Mouse (Mus musculus) natural killer cell, adult 2 months (primary cell): ENCODE measurements around the gene Taar7d.
"Not testable (repeated sequence)": the region's sequence is repeated elsewhere in the genome, so short reads cannot be mapped to it uniquely, and the experiment has no call there.

Experiments
- DNase-seq, 2 experiments: peaks; one replicate each; pipeline ENCODE4 v3.0.0; 2022; ENCODE audit warnings: low spot score in 2 of 2

Taar7d gene

GRCm38 (mm10) chr10:24026922-24027321 is at the start of gene Taar7d:
TSS of gene Taar7d (plus strand) at chr10:24027222.
- DNase-seq: no peak

DNA sequence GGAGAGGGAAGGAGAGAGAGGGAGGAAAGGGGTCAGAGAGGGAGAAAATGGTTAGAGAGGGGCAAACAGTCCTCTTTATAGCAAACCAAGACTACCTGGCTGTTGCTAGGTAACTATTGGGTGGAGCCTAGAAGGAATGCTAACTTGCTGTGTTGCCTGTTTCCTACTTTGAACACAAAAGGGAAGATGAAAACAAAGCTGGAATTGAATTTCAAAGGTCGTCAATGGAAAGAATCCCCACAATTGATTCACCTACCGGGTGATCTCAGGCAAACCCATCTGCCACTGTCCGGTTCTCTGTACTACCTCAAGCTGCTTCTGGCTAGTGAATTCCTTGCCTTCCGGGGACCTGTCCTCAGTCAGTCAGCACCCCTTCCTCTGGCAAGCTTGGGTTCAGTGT is 49.1 kb upstream of the Taar7d start:
- no peak for DNase-seq

DNA sequence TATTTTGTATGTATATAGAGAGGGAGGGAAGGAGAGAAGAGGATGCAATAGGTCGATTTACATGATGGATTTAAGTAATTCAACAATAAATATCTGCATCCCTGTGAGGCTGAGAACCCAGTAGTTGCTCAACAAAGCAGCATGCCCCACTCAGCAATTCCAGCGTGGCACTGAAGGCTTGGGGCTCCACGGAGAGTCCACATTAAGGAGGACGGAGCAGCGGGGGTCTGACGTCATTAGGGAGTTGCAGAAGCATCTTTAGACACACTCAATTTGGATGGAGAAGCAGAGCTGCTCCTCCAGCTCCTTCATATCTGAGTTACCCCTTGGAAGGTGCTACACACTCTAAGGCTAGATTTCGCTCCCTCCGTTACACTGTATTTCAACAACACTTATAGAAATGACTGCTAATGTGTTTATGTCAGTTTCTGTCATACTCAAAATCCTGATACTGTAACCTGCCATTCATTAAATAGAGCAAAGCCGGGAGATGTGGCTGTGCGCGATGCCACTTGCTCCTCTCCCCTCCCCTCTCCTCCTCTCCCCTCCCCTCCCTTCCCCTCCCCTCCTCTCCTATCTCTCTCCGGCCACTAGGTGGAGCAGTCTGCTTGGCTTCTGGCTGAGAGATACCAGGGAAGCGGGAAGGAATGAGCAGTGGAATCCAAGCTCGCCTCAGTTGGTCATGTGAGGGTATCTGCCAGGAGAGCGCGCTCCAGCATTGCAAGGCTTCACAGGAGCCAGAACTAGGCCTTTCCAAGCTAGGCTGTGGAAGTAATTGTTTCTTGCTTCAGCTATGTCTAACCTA is 47.9 kb upstream of the Taar7d start:
- peak in 1 of 2 experiments; percentile 16 for DNase-seq

GRCm38 (mm10) chr10:23985546-23985945 is 41.5 kb upstream of the Taar7d start, which contains the start of gene Taar6:
TSS of gene Taar6 (minus strand) at chr10:23985646.
- DNase-seq: no peak

DNA sequence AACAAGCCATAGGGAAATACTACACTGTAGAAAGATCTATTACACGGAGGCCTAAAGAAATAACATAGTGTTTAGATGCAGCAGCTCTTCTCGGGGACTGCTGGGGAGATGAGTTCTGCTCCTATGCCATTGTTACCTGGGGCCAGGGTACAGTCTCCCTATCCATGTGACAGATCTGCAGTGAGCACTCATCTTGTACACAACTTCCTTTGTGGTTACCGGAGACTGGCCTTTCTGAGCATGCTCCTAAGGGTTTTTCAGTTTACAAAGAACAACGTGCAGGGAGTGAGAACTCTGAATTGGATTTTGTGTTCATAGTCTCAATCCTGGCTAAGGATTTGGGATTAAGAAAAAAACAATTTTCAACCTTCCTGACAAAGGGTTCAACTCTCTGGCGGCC is 40.6 kb upstream of the Taar7d start:
- no peak for DNase-seq

DNA sequence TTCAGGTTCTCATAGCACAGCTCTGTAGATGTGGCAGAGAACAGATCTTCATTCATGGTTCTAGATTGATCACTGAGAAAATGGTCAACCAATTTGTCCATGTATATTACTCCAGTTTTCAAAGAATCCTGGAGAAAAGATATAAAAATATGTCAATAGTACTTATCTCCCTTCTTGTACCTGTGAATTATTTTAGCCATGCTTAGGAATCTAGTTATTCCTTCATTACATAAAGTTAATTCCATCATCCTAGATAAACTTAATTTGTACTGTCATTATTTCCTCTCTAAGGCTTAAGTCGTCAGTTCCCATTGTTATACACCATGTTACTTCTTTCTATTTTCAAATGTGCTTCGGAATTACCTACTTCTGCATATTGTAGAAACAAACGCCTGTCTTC is 33.6 kb upstream of the Taar7d start, which contains the start of gene Taar7a:
Taar7a (minus strand) TSS at position 101 of the 400 bp plus-strand sequence.
- DNase-seq: no peak

GRCm38 (mm10) chr10:23999639-24000038 is 27.4 kb upstream of the Taar7d start, which contains the start of gene Taar7b:
TSS of gene Taar7b (plus strand) at chr10:23999939.
- no peak for DNase-seq

- DNase-seq: no peak
These were observed 20.6 kb upstream of the Taar7d start for GRCm38 (mm10) chr10:24006442-24006841.

GRCm38 (mm10) chr10:24007034-24007433 is 20.0 kb upstream of the Taar7d start:
- DNase-seq: no peak

- DNase-seq: no peak
These were observed 18.9 kb upstream of the Taar7d start for GRCm38 (mm10) chr10:24008143-24008542.

DNA sequence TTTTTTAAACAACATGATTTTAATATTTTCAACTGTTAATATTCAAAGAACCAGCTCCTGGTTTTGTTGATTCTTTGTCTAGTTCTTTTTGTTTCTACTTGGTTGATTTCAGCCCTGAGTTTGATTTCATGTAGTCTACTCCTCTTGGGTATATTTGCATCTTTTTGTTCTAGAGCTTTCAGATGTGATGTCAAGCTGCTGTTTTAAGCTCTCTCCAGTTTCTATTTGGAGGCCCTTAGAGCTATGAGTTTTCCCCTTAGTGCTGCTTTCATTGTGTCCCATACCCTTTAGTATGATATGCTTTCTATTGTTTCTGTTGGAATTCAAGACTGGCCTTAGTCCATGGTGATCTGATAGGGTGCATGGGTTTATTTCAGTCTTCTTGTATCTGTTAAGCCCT is 4.3 kb downstream of the Taar7d start:
- no peak for DNase-seq

GRCm38 (mm10) chr10:24037314-24037713 is 10.3 kb downstream of the Taar7d start, which contains the start of gene Taar7e:
TSS of gene Taar7e (plus strand) at chr10:24037614.
- no peak for DNase-seq

DNA sequence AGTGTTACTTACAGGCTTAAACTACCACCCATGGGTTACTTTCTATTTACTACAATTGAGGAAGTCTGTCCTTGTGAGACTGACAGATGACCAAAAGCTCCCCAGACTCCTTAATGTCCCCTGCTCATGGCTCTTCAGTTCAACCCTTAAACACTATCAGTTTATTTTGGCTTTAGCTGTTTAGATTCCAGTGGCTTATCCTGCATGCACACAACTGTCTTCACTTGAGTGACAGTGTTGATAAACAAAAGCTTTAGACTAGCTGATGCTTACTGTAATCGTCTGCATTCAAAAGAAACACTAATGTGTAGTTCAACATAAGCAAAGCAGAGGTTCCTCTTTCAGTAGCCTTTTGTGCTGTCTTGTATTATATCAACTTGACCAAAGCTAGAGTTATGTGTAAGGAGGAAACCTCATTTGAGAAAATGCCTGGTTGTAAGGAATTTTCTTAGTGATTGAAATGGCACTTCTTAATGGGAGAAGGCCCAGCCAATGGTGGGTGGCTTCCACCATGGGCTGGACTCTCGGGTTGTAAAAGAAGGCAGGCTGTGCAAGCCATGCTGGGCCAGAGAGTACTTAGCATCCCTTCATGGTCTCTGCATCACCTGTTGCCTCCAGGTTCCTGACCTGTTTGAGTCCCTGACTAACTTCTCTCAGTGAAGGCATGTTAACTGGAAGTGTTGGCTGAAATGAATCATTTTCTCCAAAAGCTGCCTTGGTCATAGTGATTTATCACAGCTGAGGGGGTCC is 13.3 kb downstream of the Taar7d start:
- no peak for DNase-seq

DNA sequence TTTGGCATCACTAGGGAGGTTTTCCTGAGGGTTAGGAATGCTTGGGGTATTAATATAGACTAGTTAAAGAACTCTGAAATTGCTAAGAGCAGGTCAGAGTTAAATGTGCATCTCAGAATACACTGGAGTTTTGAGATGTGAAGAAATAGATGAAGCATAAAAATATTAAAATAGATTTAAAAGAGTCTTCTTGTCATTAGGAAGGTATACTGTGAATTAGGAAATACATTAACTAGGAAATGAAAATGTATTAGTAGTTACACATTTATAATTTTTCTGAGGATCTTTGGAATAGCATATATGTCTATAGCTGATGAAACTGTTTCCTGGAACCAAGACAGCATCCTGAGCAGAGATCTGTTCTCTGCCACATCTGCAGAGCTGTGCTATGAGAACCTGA is 22.2 kb downstream of the Taar7d start, which contains the start of gene Taar7f:
Taar7f (plus strand) TSS at position 301 of the 400 bp plus-strand sequence.
- DNase-seq: no peak

DNA sequence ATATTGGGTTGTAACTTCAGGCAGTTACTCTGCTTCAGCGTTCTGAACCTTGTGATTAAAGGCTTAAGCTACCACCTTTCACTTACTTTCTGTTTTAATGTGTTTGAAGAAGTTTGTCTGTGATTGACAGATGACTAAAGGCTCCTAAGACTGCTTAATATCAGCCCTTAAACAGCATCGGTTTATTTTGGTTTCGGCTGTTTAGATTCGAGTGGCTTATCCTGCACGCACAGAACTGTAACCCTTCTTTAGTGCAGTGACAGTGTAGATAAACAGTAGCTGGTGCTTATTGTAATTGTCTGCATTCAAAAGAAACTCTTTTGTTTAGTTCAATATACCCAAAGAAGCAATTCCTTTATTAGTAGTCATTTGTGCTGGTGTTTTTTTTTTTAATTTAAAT is 25.0 kb downstream of the Taar7d start:
- DNase-seq: no peak

GRCm38 (mm10) chr10:24058986-24059385 is 32.0 kb downstream of the Taar7d start:
- DNase-seq: no peak

GRCm38 (mm10) chr10:24074751-24075150 is 47.7 kb downstream of the Taar7d start:
- not testable (repeated sequence) for DNase-seq

- DNase-seq: not testable (repeated sequence)
These were observed 49.2 kb downstream of the Taar7d start, which contains the start of gene Taar8a for GRCm38 (mm10) chr10:24076200-24076599. TSS of gene Taar8a (plus strand) at chr10:24076500.
